Mouse (Mus musculus): ENCODE measurements around the gene Tcf7l1.

- TF ChIP-seq CTCF (IDR thresholded peaks at IDR 0.05; ENCODE audit: borderline replicate concordance, insufficient read depth, low read depth, low read length) (no peak), POLR2A (IDR thresholded peaks at IDR 0.05; ENCODE audit: borderline replicate concordance, insufficient read depth, low read length) (no peak)
Observed at GRCm38 (mm10) chr6:72655309-72656052, 133.6 kb downstream of the Tcf7l1 start.

Measured in cerebellum, adult 2 months (tissue).